Mouse (Mus musculus) hindbrain, embryonic 10.5 days (tissue): ENCODE measurements around the gene Akr1c13. TPM values are rescaled to one million over a fixed set of nuclear protein-coding genes. Genes with fewer than 3 reads are reported as not detected.

Experiments
- polyA plus RNA-seq: library from polyadenylated mRNA; unstranded; fragments of >200 nt; fragmentation: Nextera tagmentation; extraction: Ambion mirVana; gene quantifications from 2 replicates; pipeline ENCODE4 v1.2.1, GENCODE M21; 2016

Gene Akr1c13
- polyA plus RNA-seq, 1 experiment from 2014 or later, result 0.72 TPM

Other genes with a start within 250 kb of the Akr1c13 start
- gene Ucn3, start 245.8 kb upstream of the Akr1c13 start, polyA plus RNA-seq, result not detected in 2 replicates
- 0.06 and 0.18 TPM in 2 replicates for gene Akr1c14, start 142.1 kb upstream of the Akr1c13 start, polyA plus RNA-seq
- not detected in 2 replicates for gene Akr1c18, start 40.5 kb upstream of the Akr1c13 start, polyA plus RNA-seq
- gene Akr1c19, start 37.5 kb downstream of the Akr1c13 start, polyA plus RNA-seq, result 0.25 and 0.64 TPM in 2 replicates
- 0.17 TPM in 1 of 2 replicates, not detected in the other for gene Akr1c12, start 88.3 kb downstream of the Akr1c13 start, polyA plus RNA-seq
- not detected in 2 replicates for gene Akr1c6, start 243.2 kb downstream of the Akr1c13 start, polyA plus RNA-seq